Mouse (Mus musculus) forelimb bud, embryonic 11.5 days (tissue): Measurements from ENCODE around the gene Lypd6b.

Source experiments
- DNase-seq: peaks from one replicate; pipeline ENCODE4 v3.0.0-alpha.2; 2012; ENCODE audit warnings: low read depth, low spot score

Gene Lypd6b

DNA sequence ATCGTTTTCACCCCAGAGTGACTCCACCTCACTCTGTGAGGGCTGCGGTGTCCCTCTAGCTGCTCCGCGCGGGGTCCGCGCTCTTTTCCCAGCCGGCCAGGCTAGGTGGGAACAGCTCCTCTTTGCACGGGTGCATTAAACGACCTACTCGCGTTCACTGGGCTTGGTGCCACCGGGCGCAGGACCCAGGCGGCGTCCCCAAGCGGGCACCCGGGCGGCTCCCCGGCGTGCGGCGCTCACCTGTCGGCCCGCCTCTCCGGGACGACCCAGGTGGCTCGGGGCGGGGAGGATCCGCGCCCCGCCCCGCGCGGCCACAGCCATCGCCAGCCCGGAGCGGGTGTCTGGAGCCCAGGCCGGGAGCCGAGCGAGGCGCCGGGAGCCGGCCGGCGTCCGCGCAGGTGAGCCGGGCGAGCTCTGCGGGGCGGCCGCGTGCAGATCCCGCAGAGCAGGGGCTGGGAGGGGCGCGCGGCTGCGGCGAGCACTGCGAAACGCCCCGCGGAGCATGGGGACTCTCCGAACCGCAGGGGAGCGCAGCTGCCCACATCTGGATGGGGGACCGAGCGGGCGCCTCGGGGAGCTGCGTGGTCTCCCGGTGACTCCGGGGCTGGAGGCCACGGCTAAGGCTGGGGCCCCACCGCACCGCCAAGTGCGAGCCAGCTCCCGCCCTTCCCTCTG lies at the start of gene Lypd6b:
Gene Lypd6b (plus strand): TSS at position 313 of the 675 bp plus-strand sequence.
- DNase-seq: no peak

DNA sequence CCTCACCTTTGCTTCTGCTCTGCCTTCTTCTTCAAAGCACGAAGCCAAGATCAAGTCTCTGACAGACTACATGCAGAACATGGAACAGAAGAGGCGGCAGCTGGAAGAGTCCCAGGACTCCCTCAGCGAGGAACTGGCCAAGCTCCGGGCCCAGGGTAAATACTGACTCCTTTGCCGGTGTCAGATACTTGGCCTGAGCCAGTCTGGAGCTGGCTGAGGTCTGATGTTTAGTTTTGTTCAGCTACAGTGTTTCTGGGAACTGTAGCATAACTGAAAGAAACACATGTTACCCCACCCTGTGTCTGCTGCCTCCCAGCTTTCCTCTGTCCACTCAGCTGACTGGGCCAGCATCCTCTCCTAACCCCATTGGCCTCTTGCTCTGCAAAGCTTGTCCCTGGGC lies 48.4 kb upstream of the Lypd6b start:
- DNase-seq: no peak

DNA sequence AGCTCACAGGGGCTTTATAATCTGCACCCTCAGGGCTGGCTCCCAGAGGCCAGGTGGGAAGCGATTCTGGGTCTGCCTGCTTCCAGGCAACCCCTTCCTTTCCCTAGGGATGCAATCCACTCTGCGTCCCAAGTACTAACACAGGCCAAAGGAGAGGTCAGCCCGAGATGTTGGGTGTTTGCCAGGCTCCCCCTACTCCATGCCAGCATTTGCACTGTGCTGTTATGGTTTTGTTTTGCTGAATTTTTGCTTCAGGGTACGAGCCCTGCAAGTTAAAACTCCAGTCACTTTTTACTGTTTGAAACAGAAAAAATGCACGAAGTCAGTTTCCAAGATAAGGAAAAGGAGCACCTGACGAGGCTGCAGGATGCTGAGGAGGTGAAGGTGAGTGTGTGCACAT lies 46.5 kb upstream of the Lypd6b start:
- DNase-seq: no peak

DNA sequence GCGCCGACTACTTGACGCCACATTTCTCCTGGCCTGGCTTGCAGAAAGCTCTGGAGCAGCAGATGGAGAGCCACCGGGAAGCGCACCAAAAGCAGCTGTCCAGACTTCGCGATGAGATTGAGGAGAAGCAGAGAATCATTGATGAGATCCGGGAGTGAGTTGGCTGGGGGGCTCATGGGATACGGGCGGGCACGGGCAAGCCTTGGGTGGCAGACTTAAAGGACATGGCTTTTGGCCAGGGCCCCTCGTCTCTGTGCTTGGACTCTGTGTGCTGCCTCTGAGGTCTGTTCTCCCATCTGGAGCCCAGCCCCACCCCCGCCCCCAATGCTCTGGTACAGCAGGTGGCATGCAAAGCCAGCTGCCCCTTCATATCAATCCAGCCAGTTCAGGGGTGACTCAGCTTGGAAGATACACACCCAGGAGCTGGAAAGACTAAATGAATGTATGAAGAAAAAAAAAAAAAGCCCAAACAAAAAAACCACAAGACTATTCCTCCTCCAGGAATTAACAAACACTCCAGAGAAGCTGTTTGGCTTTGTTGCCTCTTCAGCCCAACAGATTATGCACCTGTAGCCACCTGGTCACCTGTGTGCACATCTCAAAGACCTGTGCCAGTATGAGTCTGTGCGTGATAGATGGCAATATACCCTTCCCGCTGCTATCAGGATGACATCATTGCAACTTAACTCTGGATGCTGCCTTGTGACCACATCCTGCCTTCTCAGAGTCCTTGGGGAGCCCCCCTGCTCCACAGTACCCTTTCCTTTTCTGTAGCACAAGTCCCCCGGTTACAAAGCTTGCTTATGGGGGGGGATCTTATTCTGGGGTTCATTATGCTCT lies 45.4 kb upstream of the Lypd6b start:
- no peak for DNase-seq

DNA sequence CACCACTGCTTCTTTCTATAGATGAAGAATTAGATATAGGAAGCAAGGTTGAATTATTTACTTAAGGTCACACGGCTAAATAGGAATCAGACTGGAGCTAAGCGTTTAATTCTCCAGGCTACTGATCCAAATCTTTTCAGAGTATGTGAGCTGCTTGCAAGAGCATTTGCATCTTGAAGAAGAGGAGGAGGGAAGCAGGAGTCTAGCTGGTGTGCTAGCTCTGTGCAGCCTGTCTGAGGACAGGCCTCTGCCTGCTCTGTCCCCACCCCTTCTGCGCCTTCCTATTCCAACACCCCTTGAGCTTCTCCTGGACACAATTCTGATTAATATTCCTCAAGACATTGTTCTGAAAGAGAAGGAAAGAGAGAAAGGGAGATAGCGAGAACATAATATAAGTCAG lies 44.6 kb upstream of the Lypd6b start:
- DNase-seq: no peak

DNA sequence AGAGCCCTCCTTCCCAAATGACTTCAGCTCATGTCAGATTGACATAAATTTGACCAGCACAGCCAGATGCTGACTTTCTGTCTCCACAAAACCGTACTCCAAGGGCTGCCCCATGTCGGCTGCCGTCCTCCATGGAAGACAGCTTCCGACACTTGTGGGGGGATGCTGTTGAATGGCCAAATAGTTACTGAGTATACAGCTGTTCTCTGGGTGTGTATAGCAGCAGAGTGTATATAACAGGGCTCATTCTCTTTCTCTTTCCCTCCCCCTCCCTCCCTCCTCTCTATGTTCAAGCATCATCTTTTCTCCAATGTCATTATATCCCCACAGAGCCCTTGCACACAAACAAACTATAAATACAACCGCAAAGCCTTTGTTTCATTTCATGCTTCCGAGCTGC lies 43.7 kb upstream of the Lypd6b start:
- DNase-seq: no peak

DNA sequence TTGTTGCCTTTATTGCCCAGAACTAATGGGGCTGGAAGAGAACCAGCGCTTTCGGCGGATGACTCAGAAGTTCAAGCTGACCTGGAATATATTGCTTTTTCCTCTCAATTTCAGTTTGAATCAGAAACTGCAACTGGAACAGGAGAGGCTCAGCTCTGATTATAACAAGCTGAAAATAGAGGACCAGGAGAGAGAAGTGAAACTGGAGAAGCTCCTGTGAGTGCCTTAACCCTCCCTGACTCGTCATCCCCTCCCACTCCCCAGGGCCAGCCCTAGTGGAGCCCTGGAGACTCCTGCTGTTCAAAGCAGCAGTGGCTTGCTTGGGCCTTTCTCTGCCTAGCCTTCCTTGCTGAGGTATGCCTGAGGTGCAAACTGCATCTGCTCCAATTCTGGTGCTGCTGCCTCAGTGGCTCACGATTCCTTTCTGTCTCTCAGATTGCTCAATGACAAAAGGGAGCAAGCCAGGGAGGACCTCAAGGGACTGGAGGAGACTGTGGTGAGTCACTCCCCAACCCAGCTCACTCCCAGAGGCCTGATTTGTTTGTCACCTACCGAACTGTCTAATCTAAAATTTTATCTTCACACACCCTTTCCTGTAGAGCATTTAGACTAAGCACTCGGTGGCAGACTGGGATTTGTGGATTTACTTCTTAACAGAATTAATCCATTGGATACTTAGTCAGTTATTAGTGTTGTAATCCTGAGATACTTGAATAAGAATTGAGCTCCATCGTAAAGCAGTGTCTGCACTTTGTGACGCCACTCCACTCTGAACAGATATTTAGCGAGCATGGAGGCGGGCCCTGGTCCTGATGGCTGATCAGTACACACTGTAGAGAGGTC lies 43.0 kb upstream of the Lypd6b start:
- no peak for DNase-seq

DNA sequence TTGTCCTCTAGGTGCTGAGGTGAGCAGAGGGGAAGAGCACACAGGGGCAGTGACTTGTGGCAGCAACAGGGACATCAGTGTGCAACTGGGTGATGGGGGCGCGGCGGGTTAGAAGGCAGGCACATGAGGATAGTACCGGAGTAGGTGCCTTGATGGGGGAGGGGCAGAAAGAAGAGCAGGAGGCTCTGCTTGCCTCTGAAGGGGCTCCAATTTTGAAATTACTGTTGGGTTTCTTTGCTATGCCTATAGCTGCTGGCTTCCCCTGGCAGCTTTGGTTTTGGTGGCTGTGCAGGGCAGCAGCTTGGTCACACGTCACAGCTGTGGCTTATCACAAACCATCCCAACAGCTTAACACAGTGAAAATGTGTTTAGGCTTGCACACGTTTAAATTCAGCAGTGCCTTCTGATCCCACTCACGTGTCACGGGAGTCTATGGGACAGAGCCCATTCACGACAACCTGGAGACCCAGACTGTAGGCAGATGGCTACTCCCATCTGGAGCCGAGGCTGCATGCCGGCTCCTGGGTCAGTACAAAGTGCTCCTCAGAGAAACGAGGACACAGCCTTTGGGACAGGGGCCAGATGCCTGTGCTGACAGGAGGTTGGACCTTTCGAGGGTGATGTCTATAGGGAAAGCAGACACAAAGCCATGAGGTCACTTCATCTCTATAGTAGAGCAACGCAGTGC lies 42.2 kb upstream of the Lypd6b start:
- no peak for DNase-seq

DNA sequence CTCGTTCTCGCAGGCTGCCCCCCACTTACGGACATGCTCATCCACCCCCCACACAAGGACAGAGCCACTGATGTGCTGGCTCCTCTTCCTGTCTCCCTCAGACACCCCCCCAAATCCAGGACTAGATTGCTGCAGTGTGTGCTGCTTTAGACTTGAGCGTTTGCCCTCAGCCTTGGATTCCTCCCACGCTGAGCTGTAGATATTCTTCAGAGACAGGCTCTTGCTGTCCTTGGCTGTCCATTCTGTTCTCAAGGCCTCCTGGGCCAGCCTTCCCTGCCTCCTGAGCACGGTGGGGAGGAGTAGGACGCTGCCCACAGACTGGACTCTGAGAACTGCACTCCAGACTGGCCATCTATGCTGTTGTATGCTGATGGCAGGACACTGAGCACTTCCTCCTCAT lies 40.5 kb upstream of the Lypd6b start:
- DNase-seq: no peak

DNA sequence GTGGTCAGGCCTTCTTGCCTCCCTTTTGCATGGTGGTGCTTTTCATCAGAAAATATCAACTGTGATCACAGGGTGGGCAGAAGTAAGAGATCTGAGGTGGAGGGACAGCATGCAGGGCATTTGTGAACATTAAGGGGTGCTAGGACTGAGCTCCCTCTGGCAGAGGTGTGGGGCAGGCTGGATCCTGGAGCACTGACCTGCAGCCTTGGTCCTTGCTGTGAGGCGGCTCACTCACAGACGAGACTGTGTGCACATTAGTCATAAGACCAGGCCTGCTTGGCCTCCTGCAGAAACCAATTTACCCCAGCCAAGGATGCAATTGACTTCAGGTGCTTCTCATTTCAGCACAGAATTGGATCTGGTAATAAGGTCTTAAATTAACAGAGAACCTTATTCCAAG lies 39.8 kb upstream of the Lypd6b start:
- DNase-seq: no peak

DNA sequence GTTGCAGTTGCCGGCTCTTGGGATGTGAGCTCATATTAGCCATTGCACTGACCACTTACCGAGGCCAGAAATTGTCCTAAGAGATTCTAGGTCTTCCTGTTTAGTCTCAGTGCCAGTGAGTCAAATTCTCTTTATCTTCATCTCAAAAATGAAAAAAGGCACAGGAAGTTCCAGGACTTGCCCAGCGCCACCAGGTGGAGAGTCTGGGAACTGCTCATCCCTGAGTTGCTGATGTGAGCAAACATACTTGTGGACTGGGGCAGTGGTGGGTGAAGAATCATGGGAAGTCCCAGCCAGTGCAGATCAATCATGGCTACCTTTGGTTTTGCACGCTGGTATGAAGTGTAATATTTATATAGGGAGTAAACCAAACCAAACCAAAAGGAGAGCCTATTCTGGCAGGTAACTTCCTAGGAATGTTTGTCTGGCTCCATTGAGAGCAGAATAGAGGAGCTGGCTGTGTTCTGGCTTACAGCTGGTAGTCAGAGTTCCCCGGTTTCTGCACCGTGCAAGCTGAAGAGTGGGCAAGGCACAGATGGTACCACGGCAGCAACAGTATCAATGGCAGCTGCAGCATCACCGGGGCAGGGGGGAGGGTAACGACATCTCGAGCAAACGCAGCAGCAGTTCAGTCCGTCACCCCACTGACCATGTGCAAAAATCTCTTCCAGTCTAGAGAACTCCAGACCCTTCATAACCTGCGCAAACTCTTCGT lies 38.7 kb upstream of the Lypd6b start:
- peak; percentile 33 for DNase-seq

DNA sequence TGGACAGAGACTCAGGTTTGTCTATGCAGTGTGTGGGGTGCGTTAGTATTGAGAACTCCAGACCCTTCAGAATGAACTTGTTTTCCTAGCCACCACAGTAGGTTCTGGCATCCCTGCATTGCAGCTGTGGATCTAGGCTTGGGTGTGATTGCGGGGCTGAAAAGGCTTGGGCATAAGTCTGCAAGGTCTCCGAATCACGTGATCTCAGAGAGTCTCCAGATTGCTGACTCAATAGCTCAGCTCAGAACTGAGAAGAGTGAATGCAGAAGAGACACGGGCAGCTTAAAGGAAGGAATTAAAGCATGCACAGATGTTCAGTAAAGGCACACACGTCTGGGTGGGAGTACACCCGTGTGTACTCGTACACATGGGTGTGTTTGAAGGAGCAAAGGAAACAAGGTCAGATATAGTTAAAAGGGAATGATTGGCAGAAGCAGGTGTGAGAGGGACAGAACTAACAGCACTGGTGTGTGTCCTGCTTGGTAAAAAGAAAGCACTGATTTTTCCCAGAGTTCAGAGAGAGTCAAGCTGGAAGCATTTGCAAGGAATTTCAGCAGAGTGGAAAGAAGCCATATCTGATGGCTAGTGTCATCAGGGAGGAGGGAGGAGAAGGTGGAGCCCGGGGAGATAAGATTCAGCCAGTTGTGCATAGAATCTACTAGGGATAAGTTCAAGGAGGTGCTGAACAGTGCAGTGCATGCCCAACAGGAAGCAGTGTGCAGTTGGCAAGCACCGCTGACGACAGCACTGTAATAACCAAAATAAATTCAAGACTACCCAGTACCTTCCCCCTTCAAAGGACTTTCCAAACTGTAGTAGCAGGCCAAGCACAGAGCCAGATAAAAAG lies 37.5 kb upstream of the Lypd6b start:
- no peak for DNase-seq

DNA sequence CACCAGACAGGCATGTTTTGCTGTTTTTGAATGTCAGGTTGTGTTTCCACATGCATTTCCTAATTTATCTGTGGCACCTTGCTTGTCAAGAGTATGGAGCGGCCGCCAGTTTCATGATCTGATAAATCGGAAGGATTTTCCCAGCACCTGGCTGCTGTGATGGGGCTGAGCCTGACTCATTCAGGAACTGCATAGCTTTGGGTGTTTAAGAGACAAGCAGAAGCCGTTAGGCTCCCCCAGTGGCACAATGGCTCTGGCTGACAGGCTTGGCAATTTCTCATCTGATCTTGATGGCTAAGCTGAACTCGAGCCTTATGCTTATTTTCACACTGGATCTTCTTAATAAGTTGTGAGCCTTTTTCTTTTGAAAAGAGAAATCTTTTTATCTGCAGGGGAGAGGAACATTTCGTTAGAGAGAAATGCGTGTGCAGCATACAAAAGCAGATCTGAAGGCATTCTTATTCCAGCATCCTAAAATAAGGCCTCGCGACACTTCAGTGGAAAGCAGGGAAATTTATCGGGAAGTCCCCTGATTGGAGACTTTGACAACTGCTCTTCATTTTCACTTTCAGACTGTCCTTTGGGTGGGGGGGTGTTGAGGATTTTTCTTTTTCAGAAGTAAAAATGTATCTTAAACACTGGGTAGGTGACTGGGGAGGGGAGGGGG lies 35.8 kb upstream of the Lypd6b start:
- no peak for DNase-seq

DNA sequence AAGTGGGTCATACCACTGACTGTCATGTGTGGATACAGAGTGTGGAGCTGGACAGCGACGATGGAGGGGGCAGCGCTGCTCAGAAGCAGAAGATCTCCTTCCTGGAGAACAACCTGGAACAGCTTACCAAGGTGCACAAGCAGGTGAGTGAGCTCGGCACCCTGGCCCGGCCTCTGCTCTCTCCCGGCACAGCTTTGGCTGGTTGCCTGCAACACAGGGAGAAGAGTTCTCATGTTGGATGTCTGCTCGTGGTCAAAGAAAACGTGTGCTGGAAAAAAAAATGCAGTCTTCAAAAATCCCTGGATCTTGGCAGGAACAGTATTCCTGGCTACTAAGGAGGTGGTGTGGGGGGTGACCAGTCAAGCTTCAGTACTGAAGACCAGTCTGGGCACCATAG lies 35.3 kb upstream of the Lypd6b start:
- DNase-seq: no peak

DNA sequence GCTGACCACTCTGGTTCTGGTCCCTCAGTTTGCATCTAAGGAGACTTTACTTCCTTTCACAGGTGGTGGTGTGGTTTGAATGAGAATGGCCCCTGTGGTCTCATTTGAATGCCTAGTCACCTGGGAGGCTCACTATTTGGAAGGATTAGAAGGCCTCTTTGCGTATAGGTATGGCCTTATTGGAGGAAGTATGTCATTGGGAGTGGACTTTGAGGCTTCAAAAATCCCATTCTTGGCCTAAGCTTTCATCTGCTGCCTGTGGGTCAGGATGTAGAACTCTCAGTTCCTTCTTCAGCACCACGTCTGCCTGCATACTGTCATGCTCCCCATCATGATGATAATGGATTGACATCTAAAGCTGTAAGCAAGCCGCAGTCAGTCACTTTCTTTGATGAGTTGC lies 34.4 kb upstream of the Lypd6b start:
- DNase-seq: no peak

DNA sequence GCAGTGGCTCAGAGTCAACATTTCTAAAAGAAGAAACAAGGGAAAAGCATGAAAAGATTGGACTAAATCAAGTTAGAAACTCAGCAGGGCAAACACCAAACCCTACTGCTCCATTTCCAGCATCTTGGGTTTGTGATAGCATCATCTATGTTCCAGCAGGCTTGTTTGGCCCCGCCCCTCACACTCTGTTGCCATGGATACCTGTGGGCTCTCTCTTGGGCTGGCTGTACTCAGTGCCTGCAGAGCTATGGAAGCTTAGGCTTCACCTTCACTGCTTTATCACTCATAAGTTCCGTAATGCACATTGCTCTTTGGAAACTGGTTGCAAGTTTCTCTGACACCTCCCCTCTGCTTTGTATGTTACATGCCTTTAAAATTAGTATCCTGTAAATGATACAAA lies 32.4 kb upstream of the Lypd6b start:
- peak; percentile 27 for DNase-seq

DNA sequence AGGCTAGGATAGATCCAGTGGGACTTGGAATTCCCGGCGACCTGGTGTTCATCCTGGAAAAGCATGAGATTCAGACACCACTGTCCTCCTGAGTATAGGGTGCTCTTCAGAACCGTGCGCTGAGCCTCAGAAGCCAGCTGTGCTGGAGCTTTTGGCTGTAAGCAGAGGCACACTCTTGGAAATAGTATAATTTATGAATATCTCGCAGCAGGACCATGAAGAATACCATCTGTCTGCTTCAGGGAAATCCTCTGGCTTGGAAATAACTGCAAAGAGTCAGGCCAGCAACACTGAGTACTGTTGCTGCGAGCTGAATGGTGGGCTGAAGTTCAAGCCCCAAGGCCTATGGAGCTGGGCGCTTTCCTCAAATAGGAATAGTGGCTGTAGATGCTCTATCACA lies 29.9 kb upstream of the Lypd6b start:
- DNase-seq: no peak

DNA sequence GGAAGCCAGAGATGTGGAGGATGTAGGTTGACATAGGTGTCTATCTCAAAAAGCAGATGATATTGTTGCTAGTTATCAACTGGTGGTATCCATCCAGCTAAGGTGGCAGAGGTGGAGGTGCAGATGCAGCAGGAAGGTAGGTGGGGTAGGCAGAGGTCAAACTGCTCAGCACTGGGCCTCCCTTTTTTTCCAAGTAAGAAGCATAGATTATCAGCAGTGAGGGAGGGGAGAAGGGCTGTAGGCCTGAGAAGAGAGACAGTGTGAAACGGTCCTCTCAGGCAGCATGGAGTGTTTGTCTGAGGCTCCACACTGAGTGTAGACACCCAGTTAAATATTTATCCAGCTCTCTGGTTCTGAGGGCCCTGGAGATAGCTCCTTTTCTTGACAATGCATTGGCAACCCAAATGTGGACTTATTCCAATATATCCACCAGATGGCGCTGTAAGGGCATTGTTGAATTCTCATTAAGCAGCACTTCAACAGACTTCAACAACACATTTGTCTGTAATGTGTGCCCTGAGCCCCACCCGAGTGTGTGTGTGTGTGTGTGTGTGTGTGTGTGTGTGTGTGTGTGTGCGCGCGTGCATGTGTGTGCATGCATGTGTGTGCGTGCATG lies 23.0 kb upstream of the Lypd6b start:
- DNase-seq: peak; percentile 84

DNA sequence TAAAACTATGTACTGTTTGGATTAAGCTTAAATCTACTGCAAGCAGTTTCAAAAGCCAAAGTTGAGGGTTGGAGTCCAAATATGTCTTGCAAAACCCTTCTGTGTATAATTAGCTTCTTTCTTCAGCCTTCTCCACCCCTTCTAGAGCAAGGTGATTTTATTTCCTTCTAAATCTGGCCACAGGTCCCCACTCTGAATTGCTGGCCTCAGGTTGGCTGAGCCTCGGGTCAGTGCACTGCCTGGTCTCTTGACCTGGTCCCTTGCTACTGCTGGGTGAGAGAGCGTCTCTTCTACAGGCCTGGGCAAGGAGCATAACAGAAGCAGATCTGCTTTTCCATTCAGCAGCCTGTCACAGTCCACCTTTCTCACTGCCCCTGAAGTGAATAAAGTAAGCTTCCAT lies 18.6 kb upstream of the Lypd6b start:
- DNase-seq: no peak
